Mouse (Mus musculus): ENCODE results near the gene Sardh.

Sardh gene

GRCm38 (mm10) chr2:27248211-27248610 lies at the start of gene Sardh:
Sardh (minus strand) TSS chr2:27248337.
- DNase-seq (ENCODE audit: low spot score), result no peak

GRCm38 (mm10) chr2:27296656-27297406 lies 48.7 kb upstream of the Sardh start:
- peak; percentile 43 for DNase-seq (ENCODE audit: low spot score)

GRCm38 (mm10) chr2:27294777-27295176 lies 46.6 kb upstream of the Sardh start:
- DNase-seq (ENCODE audit: low spot score), result no peak

GRCm38 (mm10) chr2:27289019-27289418 lies 40.9 kb upstream of the Sardh start:
- DNase-seq (ENCODE audit: low spot score), result peak; percentile 76

- DNase-seq (ENCODE audit: low spot score), result no peak
Observed at GRCm38 (mm10) chr2:27286971-27287710, 39.0 kb upstream of the Sardh start.

- no peak for DNase-seq (ENCODE audit: low spot score)
Observed at GRCm38 (mm10) chr2:27284441-27284840, 36.3 kb upstream of the Sardh start.

- DNase-seq (ENCODE audit: low spot score), result no peak
Observed at GRCm38 (mm10) chr2:27281771-27282170, 33.6 kb upstream of the Sardh start.

GRCm38 (mm10) chr2:27280920-27281611 lies 32.9 kb upstream of the Sardh start:
- peak; percentile 68 for DNase-seq (ENCODE audit: low spot score)

GRCm38 (mm10) chr2:27278859-27279258 lies 30.7 kb upstream of the Sardh start:
- DNase-seq (ENCODE audit: low spot score), result no peak

- DNase-seq (ENCODE audit: low spot score), result no peak
Observed at GRCm38 (mm10) chr2:27268325-27268724, 20.2 kb upstream of the Sardh start.

GRCm38 (mm10) chr2:27265819-27266218 lies 17.7 kb upstream of the Sardh start:
- DNase-seq (ENCODE audit: low spot score), result no peak

- no peak for DNase-seq (ENCODE audit: low spot score)
Observed at GRCm38 (mm10) chr2:27262984-27263383, 14.8 kb upstream of the Sardh start.

GRCm38 (mm10) chr2:27251434-27251833 lies 3.3 kb upstream of the Sardh start:
- DNase-seq (ENCODE audit: low spot score), result no peak

- DNase-seq (ENCODE audit: low spot score), result peak; percentile 8
Observed at GRCm38 (mm10) chr2:27247487-27247863, 662 bp downstream of the Sardh start.

GRCm38 (mm10) chr2:27246712-27247486 lies 1.2 kb downstream of the Sardh start:
- DNase-seq (ENCODE audit: low spot score), result peak; percentile 93

- no peak for DNase-seq (ENCODE audit: low spot score)
Observed at GRCm38 (mm10) chr2:27245947-27246346, 2.2 kb downstream of the Sardh start.

- peak; percentile 54 for DNase-seq (ENCODE audit: low spot score)
Observed at GRCm38 (mm10) chr2:27237342-27237741, 10.8 kb downstream of the Sardh start.

GRCm38 (mm10) chr2:27235729-27236128 lies 12.4 kb downstream of the Sardh start:
- peak; percentile 57 for DNase-seq (ENCODE audit: low spot score)

- DNase-seq (ENCODE audit: low spot score), result peak; percentile 38
Observed at GRCm38 (mm10) chr2:27232376-27232775, 15.8 kb downstream of the Sardh start.

- no peak for DNase-seq (ENCODE audit: low spot score)
Observed at GRCm38 (mm10) chr2:27229481-27230105, 18.5 kb downstream of the Sardh start.

- DNase-seq (ENCODE audit: low spot score), result no peak
Observed at GRCm38 (mm10) chr2:27228809-27229480, 19.2 kb downstream of the Sardh start.
